8 mouse cellular contexts compared by ENCODE assay signal in genomic region chr8:48842516-48842990, GRCm38 (mm10). TPM values are rescaled to one million over a fixed set of nuclear protein-coding genes. Genes with fewer than 3 reads are reported as not detected.
A peak's percentile ranks its signal among the peaks of the same experiment; 100 is the strongest.
DNase-seq lines count a peak whose midpoint lies in the region; ATAC-seq lines count a peak whose summit lies in the region.

No protein-coding gene starts in this region.

- H3K27me3 ChIP-seq in forebrain, embryonic 14.5 days (replicated peaks; ENCODE audit: control insufficient read depth, insufficient read depth, low read length), result peaks cover 25% of the 10 kb centered on the region
- H3K27me3 ChIP-seq in intestine, embryonic 16.5 days (replicated peaks; ENCODE audit: control insufficient read depth, insufficient read depth, low read length), result no peaks in the 10 kb centered on the region
- peaks cover 28% of the 10 kb centered on the region for H3K27me3 ChIP-seq in neural tube, embryonic 12.5 days (replicated peaks)

- peak overlapping the region; percentile 97 for H3K4me2 ChIP-seq in forebrain, embryonic 14.5 days (ENCODE audit: low read length)
- peak overlapping the region; percentile 91 for H3K4me2 ChIP-seq in intestine, embryonic 16.5 days (ENCODE audit: low read depth, low read length)
- peak overlapping the region; percentile 93 for H3K4me2 ChIP-seq in neural tube, embryonic 12.5 days (replicated peaks)

- H3K27ac ChIP-seq in forebrain, embryonic 14.5 days (ENCODE audit: low read depth, low read length), result no peak overlapping the region; the same call in 1 of the 2 replicates
- peak overlapping the region; percentile 87 for H3K27ac ChIP-seq in intestine, embryonic 16.5 days (ENCODE audit: low read length)
- H3K27ac ChIP-seq in neural tube, embryonic 12.5 days, result peak overlapping the region; percentile 59

- ATAC-seq in forebrain, embryonic 14.5 days, result peak; percentile 9; the same call in 1 of the 2 replicates
- ATAC-seq in intestine, embryonic 16.5 days, result peak; percentile 16
- ATAC-seq in neural tube, embryonic 12.5 days (ENCODE audit: low FRiP score, low read depth), result peak; percentile 3; the same call in 1 of the 2 replicates

- no peaks in the 10 kb centered on the region for H3K36me3 ChIP-seq in forebrain, embryonic 14.5 days (ENCODE audit: control insufficient read depth, insufficient read depth, low read length)
- no peaks in the 10 kb centered on the region for H3K36me3 ChIP-seq in intestine, embryonic 16.5 days (ENCODE audit: control insufficient read depth, insufficient read depth, low read length)
- no peaks in the 10 kb centered on the region for H3K36me3 ChIP-seq in neural tube, embryonic 12.5 days

- H3K4me1 ChIP-seq in forebrain, embryonic 14.5 days (ENCODE audit: control insufficient read depth, insufficient read depth, low read length), result peaks cover 10% of the 10 kb centered on the region
- peaks cover 17% of the 10 kb centered on the region for H3K4me1 ChIP-seq in intestine, embryonic 16.5 days (ENCODE audit: control insufficient read depth, insufficient read depth, low read length)
- peaks cover 25% of the 10 kb centered on the region for H3K4me1 ChIP-seq in neural tube, embryonic 12.5 days

- H3K9me3 ChIP-seq in forebrain, embryonic 14.5 days (replicated peaks; ENCODE audit: control insufficient read depth, low read length), result no peaks in the 10 kb centered on the region
- no peaks in the 10 kb centered on the region for H3K9me3 ChIP-seq in intestine, embryonic 16.5 days (ENCODE audit: control insufficient read depth, low read length)
- no peaks in the 10 kb centered on the region for H3K9me3 ChIP-seq in neural tube, embryonic 12.5 days

- H3K4me3 ChIP-seq in forebrain, embryonic 14.5 days (ENCODE audit: low read depth, low read length), result peak overlapping the region; percentile 74
- H3K4me3 ChIP-seq in intestine, embryonic 16.5 days (ENCODE audit: low read length), result peak overlapping the region; percentile 88
- H3K4me3 ChIP-seq in neural tube, embryonic 12.5 days, result peak overlapping the region; percentile 83

- under 1% methylated on average over 11 of the region's 11 CpGs for WGBS in forebrain, embryonic 14.5 days
- WGBS in intestine, embryonic 16.5 days, result 0% methylated on average over 11 of the region's 11 CpGs
- under 1% methylated on average over 11 of the region's 11 CpGs for WGBS in neural tube, embryonic 12.5 days

- peak overlapping the region; percentile 73 for H3K9ac ChIP-seq in forebrain, embryonic 14.5 days (ENCODE audit: low read length)
- peak overlapping the region; percentile 85 for H3K9ac ChIP-seq in intestine, embryonic 16.5 days (ENCODE audit: low read depth, low read length)
- peak overlapping the region; percentile 72 for H3K9ac ChIP-seq in neural tube, embryonic 12.5 days

- peak; percentile 31 for DNase-seq in kidney, adult 18-20 months
- no peak for DNase-seq in kidney, postnatal 14 days
- DNase-seq in MN1 (ENCODE audit: low spot score), result peak; percentile 47
- no peak for DNase-seq in forebrain, embryonic 14.5 days (ENCODE audit: low spot score)
- no peak for DNase-seq in layer of hippocampus, adult 9-11 months
- no peak for DNase-seq in cerebellum, postnatal 4 days (ENCODE audit: low spot score in 2 of 2)

RNA-seq across cellular contexts. Expression of gene Tenm3, which starts 1.2 kb away (rescaled TPM):
- polyA plus RNA-seq in forebrain, embryonic 14.5 days (2014; fragmentation: Nextera tagmentation; extraction: Ambion mirVana), result 12.5 and 23.2 TPM in 2 replicates
- polyA plus RNA-seq in intestine, embryonic 16.5 days (2015; fragmentation: Nextera tagmentation; extraction: Ambion mirVana), result 10.5 and 11.3 TPM in 2 replicates
- 34.4 and 36.8 TPM in 2 replicates for polyA plus RNA-seq in neural tube, embryonic 12.5 days (2016; fragmentation: Nextera tagmentation; extraction: Ambion mirVana)

Comparison
In these comparisons a context has a peak if more than half of its experiments do, and no peak if none do; other contexts are left out.
1. DNase-seq: peak in kidney, adult 18-20 months (single experiment) and MN1 (single experiment); none in kidney, postnatal 14 days (single experiment), forebrain, embryonic 14.5 days (single experiment), layer of hippocampus, adult 9-11 months (single experiment) and cerebellum, postnatal 4 days (0 of 2).
2. Peak in every context shown above with its lines, with median percentiles within 50 percentile points of each other: ATAC-seq, H3K4me2 ChIP-seq, H3K4me3 ChIP-seq and H3K9ac ChIP-seq.